Mouse (Mus musculus) cortical plate, adult 2 months (tissue): ENCODE results near the gene Dclk1. TPM values are rescaled to one million over a fixed set of nuclear protein-coding genes. Genes with fewer than 3 reads are reported as not detected.

Experiments
- H3K27ac ChIP-seq: fragments of 200-500 bp; 2 replicates; pipeline ENCODE4 v1.5.1; 2012; ENCODE audit warnings: low read length, control low read depth, inconsistent platforms; ENCODE audit not compliant: insufficient read depth
- H3K4me1 ChIP-seq: fragments of 200-500 bp; 2 replicates; pipeline ENCODE4 v1.6.1; 2011; ENCODE audit warnings: low read length; ENCODE audit not compliant: control insufficient read depth, insufficient read depth
- H3K4me3 ChIP-seq: fragments of 200-500 bp; 2 replicates; pipeline ENCODE4 v1.5.1; 2011; ENCODE audit warnings: mild to moderate bottlenecking, low read length, control low read depth; ENCODE audit not compliant: insufficient read depth
- CTCF ChIP-seq: fragments of 200-500 bp; IDR thresholded peaks from 2 replicates; pipeline ENCODE4 v1.5.1; 2011; ENCODE audit warnings: mild to moderate bottlenecking, control low read depth, low read length; ENCODE audit not compliant: insufficient read depth; ENCODE audit errors: extremely low read depth
- POLR2A ChIP-seq: fragments of 200-500 bp; IDR thresholded peaks from 2 replicates; pipeline ENCODE4 v1.6.1; 2011; ENCODE audit warnings: mild to moderate bottlenecking, low read length, control low read depth; ENCODE audit not compliant: insufficient read depth; ENCODE audit errors: extremely low read depth
- polyA plus RNA-seq: library from polyadenylated mRNA; depleted of rRNA; stranded (reverse); fragments of >200 nt; gene quantifications from 2 replicates; pipeline ENCODE4 v1.2.3, GENCODE M21; 2012

The Dclk1 gene
- polyA plus RNA-seq, 1 experiment = 333 TPM

GRCm38 (mm10) chr3:55447486-55448460 lies 205.6 kb downstream of the Dclk1 start:
- H3K27ac ChIP-seq = peak overlapping the region; percentile 82
- peaks cover 21% of the 10 kb centered on the region for H3K4me1 ChIP-seq
- TF ChIP-seq CTCF = no peak
- no peak overlapping the region for H3K4me3 ChIP-seq

- Histone ChIP-seq H3K4me3 (no peak overlapping the region), H3K4me1 (peaks cover 15% of the 10 kb centered on the region), H3K27ac (no peak overlapping the region)
- TF ChIP-seq CTCF = peak; percentile 27; the same call in 1 of the 2 replicates
- TF ChIP-seq POLR2A = no peak
Measured at GRCm38 (mm10) chr3:55449148-55449547, 207.0 kb downstream of the Dclk1 start.

GRCm38 (mm10) chr3:55451035-55451434 lies 208.9 kb downstream of the Dclk1 start:
- H3K4me1 ChIP-seq = peaks cover 15% of the 10 kb centered on the region
- no peak overlapping the region for H3K27ac ChIP-seq
- no peak overlapping the region for H3K4me3 ChIP-seq
- TF ChIP-seq CTCF (no peak), POLR2A (no peak)

GRCm38 (mm10) chr3:55451877-55452276 lies 209.7 kb downstream of the Dclk1 start:
- no peak overlapping the region for H3K4me3 ChIP-seq
- peaks cover 12% of the 10 kb centered on the region for H3K4me1 ChIP-seq
- no peak overlapping the region for H3K27ac ChIP-seq
- TF ChIP-seq POLR2A (no peak), CTCF (no peak)

- Histone ChIP-seq H3K4me1 (peaks cover 8% of the 10 kb centered on the region), H3K27ac (no peak overlapping the region), H3K4me3 (no peak overlapping the region)
- TF ChIP-seq CTCF (no peak), POLR2A (no peak)
Measured at GRCm38 (mm10) chr3:55452464-55452863, 210.3 kb downstream of the Dclk1 start.

- Histone ChIP-seq H3K4me3 (no peak overlapping the region; the same call in 1 of the 2 replicates), H3K4me1 (peaks cover 1% of the 10 kb centered on the region; the same call in 1 of the 2 replicates), H3K27ac (no peak overlapping the region)
- TF ChIP-seq CTCF (no peak), POLR2A (no peak)
Measured at GRCm38 (mm10) chr3:55461092-55461491, 218.9 kb downstream of the Dclk1 start.

GRCm38 (mm10) chr3:55461685-55462655 lies 219.8 kb downstream of the Dclk1 start:
- Histone ChIP-seq H3K4me1 (peaks cover 1% of the 10 kb centered on the region; the same call in 1 of the 2 replicates), H3K27ac (peak overlapping the region; percentile 93), H3K4me3 (peak overlapping the region; percentile 51)
- TF ChIP-seq POLR2A (peak; percentile 99), CTCF (no peak)

- Histone ChIP-seq H3K4me1 (peaks cover 2% of the 10 kb centered on the region; the same call in 1 of the 2 replicates), H3K4me3 (peak overlapping the region; percentile 51), H3K27ac (peak overlapping the region; percentile 95)
- TF ChIP-seq POLR2A = no peak
- no peak for TF ChIP-seq CTCF
Measured at GRCm38 (mm10) chr3:55462904-55463668, 220.9 kb downstream of the Dclk1 start.

GRCm38 (mm10) chr3:55464226-55464625 lies 222.1 kb downstream of the Dclk1 start:
- H3K4me3 ChIP-seq = peak overlapping the region; percentile 51
- H3K4me1 ChIP-seq = peaks cover 4% of the 10 kb centered on the region; the same call in 1 of the 2 replicates
- TF ChIP-seq CTCF (no peak), POLR2A (no peak)
- peak overlapping the region; percentile 95 for H3K27ac ChIP-seq
